Mouse (Mus musculus): ENCODE results near the gene Fam213b.

Fam213b gene

DNA sequence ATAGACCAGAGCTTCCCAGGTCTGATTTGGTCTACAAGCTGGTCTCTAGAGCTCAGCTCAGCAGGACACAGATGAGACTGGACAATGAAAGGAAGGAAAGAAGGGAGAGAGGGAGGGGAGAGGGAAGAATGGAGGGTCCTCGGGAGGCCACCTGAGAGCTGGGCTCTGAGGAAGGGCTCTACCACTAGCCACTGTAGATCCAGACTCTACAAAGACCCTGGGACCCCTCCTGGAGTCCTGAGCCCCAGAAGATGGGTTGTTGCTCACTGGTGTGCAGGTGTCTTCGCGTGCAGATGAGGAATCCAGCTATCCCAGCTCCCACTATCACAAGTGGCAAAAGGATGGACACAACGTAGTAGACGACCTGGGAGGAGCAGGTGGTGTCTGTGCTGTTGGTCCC lies 24.0 kb upstream of the Fam213b start:
- no peak for DNase-seq (ENCODE audit: extremely low spot score)

DNA sequence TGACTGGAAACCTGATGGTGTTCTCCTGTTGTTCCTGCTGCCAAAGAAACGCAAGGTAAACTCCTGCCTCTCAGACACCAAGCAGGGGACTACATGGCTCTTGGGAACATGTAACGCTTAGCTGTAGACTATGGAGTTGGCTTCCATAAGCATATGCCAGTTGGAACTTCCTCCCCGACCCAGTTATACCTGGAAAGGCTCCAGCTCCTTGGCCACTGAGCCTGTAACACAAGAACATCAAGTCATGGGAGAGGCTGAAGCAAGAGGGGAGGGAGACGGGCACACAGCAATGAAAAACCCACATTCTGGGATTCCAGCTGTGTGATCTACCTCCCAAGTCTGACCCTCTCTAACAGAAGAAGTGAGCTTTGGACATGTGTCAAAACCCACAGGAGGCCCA lies 23.4 kb upstream of the Fam213b start:
- no peak for DNase-seq (ENCODE audit: extremely low spot score)

DNA sequence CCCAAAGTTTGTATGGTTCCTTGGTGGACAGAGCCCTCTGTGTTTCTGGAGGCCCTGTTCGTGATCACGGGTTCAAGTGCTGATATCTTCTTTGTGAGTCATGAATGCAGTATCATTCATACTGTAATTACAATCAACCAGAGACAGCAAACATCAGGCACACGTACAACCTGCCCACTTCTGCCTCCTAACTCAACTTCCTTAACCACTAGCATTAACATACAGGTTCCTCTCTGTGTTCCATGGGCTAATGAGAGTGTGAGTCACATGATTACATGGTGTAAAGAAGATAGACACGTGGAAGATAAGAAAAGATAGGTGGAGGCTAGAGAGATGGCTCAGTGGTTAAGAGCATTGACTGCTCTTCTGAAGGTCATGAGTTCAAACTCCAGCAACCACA lies 17.7 kb upstream of the Fam213b start:
- DNase-seq (ENCODE audit: extremely low spot score): no peak

DNA sequence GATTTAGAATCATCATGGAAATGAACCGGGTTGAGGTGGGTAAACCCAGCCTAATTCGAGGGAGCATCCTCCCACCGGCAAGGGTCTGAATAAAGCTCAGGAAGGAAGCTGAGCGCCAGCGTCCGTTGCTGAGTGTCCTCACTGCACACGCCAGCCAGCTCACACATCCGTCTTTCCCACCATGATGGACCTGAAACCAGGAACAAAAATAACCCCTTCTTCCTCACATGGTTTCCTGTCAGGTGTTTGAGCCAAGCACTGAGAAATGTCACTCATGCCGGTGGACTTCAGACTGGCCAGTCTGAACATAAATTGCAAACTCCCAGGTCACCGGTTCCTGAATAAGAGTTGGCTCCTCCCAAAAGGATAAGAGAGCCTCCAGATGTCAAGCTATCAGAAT lies 16.4 kb upstream of the Fam213b start:
- no peak for DNase-seq (ENCODE audit: extremely low spot score)

DNA sequence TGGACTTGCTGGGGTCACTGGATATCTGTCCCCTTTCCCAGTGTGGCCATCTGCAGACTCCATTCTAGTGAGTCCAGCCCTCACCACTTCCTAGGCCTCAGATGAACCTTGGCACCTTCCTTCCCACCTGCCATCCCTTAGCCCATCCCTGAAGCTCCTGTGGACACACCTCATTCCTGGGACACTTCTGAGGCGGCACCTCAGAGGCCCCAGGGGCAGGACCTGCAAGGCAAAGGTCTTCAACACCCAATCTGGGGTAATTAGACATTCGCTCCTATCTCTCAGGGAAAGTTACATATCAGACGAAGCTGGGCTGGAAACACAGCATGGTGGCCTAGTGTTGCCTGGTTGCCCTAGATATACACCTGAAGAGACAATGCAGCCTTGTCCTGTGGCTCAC lies 15.8 kb upstream of the Fam213b start:
- no peak for DNase-seq (ENCODE audit: extremely low spot score)

DNA sequence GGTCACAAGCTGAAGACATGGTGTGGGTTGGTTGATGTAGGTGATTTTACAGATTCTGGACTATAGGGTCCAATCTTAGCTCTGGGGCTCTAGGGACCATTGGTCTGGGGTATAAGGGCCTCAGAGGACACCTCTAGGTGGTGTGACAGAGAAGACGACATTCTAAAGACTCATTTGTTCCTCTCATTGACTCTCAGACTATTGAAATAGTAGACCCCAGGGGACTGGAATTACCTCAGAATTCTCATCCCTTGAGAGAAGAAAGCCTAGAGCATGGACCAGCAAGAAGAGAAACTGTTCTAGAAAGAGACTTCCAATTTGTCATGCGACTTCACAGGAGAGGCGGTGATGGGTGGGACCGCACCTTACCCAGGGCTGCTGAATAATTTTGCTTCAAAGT lies 15.3 kb upstream of the Fam213b start:
- DNase-seq (ENCODE audit: extremely low spot score): no peak

DNA sequence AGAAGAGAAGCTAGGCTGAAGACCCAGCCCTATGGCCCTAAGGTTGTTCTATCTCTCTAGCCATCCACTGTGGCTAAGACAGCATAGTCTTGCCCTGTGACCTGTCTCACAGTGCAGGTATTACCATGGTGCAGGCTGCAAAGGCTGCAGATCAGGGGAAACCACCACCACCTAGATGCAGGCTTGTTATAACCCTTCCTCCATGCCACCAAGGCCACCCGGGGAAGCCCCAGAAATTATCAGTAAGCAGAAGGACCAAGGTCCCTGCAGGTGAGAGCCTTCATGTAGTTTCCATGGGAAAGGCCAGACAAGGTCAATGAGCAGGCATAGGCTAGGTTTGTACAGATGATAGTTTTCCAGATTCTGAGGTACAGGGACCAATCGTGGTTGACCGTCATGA lies 14.9 kb upstream of the Fam213b start:
- DNase-seq (ENCODE audit: extremely low spot score): no peak

DNA sequence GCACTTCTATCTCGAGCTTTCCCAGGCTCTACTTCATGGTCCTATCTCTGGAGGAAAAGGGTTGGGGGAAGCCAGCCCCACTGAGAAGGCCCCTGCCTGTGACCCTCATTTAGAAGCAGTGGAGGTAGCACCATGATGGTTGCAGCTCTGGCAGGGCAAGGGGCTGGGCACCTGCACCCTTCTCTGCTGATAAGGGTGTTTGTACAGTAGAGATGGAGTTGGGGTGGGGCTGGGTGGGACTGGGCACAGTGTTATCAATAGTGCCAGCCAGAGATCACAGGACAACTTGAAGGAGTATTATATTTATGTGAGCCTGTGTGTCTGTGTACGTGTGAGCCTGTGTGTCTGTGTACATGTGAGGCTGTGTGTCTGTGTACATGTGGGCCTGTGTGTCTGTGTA lies 12.7 kb upstream of the Fam213b start:
- no peak for DNase-seq (ENCODE audit: extremely low spot score)

DNA sequence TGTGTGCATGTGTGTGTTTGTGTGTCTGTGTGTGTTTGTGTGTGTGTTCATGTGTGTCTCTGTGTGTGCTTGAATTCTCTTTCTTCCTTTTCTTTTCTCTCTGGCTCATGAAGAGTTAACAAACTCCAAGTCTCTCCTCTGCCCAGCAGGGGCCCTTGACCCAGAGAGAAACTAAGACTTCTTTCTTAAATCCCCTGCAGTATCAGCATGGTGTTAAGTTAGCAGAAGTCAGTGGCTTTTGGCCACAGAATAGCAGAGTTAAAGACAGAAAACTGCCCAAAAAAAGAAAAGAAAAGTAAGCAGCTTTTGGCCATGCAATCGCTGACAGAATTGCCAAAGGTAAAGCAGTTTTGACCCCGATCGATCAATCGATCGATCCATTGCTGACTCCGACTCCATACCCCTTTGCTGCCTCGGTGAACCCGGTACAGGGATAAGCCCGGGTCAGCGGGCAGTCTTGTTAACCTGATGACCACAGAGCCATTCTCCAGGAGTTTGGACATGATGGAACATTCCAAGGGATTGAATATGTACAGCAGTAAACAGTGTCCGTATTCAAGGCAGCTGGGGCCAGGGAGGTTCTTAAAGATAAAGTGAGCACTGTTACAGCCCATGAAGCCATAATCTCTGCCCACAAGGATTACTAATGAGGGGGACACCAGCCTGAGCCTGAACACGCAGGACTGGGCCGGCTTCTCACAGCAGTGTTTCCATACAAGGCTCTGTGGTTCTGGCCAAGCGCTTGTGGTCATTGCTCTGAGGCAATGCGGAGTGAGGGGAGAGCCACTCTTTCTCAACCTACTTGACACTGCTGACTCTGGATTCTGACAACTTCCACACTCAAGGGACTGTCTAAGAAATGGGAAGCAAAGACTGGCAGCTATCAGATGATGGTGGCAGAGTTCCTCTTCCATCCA lies 11.9 kb upstream of the Fam213b start:
- no peak for DNase-seq (ENCODE audit: extremely low spot score)

DNA sequence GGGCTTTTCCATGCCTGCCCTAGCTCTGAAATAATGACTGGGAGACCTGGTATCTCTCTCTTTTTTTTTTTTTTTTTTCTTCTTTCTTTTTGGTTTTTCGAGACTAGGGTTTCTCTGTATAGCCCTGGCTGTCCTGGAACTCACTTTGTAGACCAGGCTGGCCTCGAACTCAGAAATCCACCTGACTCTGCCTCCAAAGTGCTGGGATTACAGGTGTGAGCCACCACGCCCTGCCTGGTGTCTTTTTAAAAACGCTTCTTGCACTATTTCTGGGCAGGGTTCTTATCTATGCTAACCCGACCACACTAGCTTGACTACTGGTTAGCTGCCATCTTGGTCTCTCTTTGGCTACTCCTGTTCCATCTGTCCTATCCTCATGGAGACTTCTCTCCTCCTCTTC lies 9.6 kb upstream of the Fam213b start:
- no peak for DNase-seq (ENCODE audit: extremely low spot score)

DNA sequence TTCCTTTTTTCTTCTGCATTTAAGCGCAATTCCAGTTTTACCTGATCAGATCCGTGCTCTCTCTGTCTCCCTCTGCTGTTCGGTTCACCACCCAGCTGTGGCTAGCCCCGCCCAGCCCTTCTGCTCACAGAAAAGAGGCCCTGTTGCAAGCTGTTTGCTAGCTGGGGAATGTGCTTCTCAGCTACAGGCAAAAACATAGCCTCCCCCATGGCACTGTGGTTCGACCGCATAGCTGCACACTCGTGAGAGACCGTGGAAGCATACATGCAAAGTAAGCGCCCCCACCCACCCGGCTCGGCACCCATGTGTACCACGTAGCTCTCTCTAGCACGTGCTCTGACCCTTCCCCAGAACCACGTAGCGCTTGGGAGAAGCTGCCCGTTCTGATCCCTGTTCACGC lies 8.9 kb upstream of the Fam213b start:
- peak; percentile 78 for DNase-seq (ENCODE audit: extremely low spot score)

DNA sequence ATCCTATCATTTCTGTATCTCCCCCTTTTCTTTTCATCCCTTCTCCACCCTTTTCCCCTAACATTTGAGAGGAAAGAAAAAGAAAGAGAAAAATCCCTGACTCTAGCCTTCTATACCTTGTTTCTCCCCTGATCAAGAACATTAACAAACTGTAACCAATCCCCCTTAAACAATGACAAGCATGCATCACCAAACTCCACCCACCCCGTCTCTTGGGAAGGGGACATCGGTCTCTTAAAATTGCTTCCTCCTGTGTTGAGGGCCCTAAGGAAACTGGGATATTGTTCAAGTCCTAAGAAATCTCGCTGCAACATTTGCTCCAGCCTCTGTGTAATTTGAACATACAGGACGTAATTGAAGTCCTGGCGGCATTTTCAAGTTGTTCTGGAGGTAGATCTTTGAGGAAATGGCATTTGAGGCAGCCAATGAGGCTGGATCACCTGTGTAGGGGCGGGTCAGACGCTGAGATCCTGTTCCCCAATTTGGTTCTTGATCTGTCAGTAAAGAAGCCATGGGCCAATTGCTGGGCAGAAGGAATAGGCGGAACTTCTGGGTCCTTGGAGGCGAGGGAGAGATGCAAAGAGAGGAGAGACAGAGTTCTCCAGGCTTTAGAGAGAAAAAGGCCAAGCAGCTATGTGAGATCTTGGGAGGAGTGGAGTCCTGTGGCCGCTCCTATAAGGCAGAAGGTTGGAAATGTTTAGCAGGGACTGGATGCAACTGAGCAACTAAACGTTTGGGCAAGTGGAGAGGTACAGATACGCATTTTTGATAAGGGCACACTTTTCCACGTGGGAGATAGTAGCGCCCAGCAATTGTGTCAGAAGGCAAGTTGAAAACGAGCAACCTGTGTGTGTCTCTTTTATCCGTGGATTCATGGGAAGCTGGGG lies 5.5 kb upstream of the Fam213b start:
- peak; percentile 87 for DNase-seq (ENCODE audit: extremely low spot score)

DNA sequence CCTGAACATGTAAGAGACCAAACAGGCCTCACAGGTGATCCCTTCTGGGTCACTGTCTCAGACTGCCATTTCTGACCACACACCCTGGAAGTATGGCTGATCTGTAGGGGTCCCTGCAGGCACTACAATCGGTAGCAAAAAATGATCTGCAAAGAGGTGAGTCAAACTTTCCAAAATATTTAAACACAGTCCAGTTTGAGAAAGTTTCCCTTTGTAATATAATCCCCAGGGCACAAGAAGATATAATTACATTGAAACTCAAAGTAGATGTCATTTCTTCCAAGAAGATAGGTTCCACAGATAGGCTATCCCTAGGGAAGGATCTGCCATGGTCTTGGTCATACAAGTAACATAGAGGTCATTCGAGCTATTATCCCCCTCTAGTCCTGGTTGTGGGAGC lies 3.4 kb upstream of the Fam213b start:
- DNase-seq (ENCODE audit: extremely low spot score): no peak

DNA sequence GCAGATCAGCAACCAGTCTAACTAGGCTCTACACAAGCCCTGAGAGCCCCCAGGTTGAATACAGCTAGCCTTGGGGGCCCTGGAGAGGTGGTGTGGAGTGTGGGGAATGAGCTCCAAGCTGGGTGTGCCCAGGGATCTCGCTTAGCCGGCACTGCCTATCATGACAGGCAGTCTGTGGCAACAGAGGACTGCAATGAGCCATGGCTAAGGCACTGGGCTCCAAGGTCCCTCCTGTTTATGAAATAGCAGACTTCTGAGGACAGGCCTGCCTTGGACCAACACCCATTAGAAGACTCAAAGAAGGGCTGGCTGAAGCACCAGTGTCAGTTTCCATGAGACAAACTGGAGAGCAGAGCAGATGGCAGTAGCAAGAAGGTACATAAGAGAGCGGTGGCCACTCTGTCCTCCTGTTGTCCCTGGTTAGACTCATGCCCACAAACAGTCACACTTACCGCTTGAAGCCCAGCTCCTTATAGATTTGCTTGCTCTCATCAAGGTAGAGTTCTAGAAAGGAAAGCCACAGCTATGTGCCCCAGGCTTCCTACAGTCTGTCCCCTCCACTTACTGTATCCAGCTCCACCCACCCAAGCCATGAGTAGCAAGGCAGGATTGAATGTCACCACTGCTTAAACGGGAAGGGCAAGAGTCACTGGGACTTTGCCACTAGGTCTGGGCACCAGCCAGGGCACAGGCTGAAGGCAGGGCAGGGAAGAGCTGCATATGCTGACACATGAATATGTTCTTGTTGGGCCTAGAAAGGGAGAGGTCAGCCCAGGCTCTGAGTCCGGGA lies 1.1 kb downstream of the Fam213b start:
- DNase-seq (ENCODE audit: extremely low spot score): no peak

DNA sequence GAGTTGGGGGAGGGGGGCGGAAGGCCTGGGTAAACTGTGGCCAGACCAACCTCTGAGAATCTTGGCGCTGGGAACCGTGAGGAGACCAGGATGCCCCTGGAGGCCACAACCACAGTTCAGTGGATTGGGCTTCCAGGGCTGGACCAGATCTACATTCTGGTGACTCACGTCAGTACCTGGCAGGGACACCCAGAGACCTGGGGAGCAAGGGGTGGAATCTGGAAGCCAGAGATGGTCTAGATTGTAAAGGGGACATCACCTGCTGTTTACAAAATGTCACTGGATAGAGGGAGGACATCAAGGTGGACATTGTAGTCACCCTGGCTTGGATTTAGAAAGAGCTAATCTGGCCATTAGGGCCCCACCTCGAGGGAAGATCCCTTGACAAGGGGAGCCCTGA lies 3.4 kb downstream of the Fam213b start:
- DNase-seq (ENCODE audit: extremely low spot score): no peak

DNA sequence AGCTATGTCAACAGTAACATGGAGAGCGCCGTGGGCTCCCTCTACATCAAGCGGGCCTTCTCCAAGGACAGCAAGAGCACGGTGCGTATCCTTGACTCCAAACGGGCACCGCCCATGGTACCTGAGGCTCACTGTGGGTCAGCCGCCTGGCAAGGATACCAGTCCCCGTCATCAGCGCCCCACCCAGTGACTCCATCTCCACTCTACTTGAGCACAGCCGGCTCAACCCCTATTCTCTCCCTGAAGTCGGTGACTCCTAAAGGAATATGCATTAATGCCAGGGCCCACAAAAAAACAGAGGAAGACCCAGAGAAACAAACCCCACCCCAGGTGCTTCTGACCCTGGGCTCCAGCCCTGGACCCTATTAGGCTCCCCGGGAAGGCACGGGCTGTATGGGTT lies 8.0 kb downstream of the Fam213b start:
- DNase-seq (ENCODE audit: extremely low spot score): no peak

DNA sequence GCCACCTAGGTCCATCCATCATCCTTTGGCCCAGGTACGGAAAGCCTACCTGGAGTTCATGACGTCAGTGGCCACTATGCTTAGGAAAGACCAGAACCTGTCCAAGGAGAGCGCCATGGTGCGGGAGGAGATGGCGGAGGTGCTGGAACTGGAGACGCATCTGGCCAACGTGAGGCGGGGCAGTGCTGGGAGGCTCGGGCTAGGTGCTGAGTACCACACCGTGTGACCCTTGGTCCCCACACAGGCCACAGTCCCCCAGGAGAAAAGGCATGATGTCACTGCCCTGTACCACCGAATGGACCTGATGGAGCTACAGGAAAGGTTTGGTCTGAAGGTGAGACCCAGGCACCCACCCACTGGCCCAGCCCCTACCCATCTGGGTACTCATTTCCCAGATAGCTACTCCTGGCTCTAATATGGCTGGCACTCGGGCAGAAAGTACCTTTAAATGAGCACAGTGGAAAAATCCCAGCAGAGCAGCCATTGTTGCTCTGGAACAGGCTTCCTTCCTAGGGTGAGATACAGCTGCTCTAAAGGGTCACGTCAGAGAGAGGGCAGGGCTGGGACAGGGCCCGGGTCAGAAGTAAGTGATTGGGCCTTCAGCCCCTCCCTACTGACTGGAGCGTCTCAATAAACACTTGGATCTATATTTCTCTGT lies 11.2 kb downstream of the Fam213b start:
- DNase-seq (ENCODE audit: extremely low spot score): no peak

DNA sequence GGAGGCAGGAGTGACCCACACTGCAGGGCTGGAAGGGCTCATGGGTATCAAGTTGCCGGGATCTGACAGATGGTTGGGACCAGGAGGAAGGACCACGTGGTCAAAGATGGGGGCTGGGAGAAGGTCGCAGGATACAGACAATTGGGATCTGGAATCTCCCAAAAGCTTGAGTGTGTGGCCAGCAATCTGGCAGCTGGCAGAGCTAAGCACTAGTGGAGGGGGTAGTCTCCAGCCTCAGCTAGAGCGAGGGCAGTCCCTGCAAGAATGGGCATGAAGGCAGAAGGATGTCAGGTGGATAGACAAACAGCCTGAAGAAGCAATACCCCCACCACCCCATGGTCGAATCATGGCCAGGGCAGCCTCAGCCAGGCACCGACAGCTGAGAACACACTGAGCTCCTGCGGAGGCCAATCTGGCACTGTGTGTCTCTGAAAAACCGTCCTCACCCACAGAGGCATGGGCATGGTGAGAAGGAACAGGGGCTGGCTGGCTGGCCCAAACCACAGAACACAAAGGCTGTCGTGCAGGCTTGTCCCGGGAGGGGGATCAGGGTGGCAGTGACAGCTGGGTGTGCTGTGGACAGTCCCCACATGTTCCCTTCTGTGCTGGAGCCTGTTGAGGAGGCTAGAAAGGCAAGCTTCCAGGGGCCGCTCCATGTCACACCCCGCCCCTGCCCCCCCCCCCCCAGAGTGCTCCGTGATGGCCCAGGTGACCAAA lies 11.9 kb downstream of the Fam213b start:
- DNase-seq (ENCODE audit: extremely low spot score): no peak

DNA sequence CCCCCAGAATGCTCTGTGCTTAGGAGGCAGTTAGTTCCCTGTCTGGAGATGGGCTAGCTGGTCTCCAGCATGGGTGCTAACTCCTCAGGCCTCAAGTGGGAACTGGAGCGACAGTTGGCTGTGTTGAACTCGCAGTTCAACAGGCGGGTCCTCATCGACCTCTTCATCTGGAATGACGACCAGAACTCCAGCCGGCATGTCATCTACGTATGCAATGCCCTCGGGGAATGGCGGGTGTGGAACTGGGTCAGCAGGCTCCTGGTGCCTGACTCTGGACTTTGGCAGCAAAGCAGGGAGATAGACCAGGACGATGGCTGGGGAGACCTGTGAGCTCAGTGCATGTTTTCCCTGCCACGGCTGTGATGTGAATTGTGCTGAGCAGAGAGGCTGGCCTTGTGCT lies 13.5 kb downstream of the Fam213b start:
- no peak for DNase-seq (ENCODE audit: extremely low spot score)

DNA sequence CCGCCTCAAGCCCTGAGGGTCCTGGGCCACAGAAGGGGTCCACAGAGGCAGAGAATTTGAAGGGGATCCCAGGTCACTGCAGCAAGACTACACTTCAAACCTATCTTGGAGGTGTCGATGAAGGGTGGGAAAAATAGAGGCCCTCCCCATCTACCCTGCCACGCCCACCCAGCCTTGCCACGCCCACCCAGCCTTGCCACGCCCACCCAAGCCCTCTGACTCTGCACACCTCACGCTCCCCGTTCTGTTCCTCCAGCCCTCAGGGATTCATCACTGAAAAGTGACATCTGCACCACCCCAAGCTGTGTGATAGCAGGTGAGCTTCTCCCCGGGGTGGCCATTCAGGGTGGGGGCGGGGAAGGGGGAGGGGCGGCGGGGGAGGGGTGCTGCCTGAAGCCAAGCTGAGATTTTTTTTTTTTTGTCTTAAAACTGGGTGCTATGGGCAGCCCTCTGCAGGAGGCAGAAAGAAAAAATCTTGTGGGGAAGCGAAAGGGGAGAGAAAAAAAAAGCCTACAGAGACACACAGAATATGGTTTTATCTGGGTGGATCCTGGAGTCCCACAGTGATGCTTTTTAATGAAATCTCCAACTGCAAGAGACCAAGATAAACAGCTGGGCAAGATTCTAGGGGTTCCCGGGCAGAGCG lies 16.8 kb downstream of the Fam213b start:
- no peak for DNase-seq (ENCODE audit: extremely low spot score)

Measured in embryo, embryonic 9.5 days (tissue).